Mouse (Mus musculus) lung, embryonic 15.5 days (tissue): ENCODE measurements at regions not wholly inside any gene's neighbourhood (a gene's known extent, or its start where the extent isn't known, plus 50 kb on each side); places are given as distances from the start of the nearest gene placed in this dataset.

Experiments
- ATAC-seq: fragments of 200-750 bp; cut with Nextera tagmentation; 2 replicates; pipeline ENCODE4 v1.8.0; 2017; ENCODE audit warnings: moderate number of reproducible peaks, borderline replicate concordance; ENCODE audit not compliant: low FRiP score, low TSS enrichment; ENCODE audit errors: extremely low read depth
- H3K27ac ChIP-seq: fragments of 300-500 bp; sonication (generic); 2 replicates; pipeline ENCODE4 v1.5.1; 2015; ENCODE audit warnings: moderate library complexity, mild to moderate bottlenecking, inconsistent platforms
- H3K27me3 ChIP-seq: fragments of 300-500 bp; sonication (generic); 2 replicates; pipeline ENCODE4 v1.6.1; 2015; ENCODE audit warnings: inconsistent platforms
- H3K36me3 ChIP-seq: fragments of 300-500 bp; sonication (generic); 2 replicates; pipeline ENCODE4 v1.6.1; 2015; ENCODE audit warnings: inconsistent platforms
- H3K4me1 ChIP-seq: fragments of 300-500 bp; sonication (generic); 2 replicates; pipeline ENCODE4 v1.6.1; 2015; ENCODE audit warnings: inconsistent platforms
- H3K4me2 ChIP-seq: fragments of 300-500 bp; sonication (generic); 2 replicates; pipeline ENCODE4 v1.6.1; 2015; ENCODE audit warnings: inconsistent platforms, mild to moderate bottlenecking, moderate library complexity
- H3K4me3 ChIP-seq: fragments of 300-500 bp; sonication (generic); 2 replicates; pipeline ENCODE4 v1.5.1; 2015; ENCODE audit warnings: mild to moderate bottlenecking, inconsistent platforms
- H3K9ac ChIP-seq: fragments of 300-500 bp; sonication (generic); 2 replicates; pipeline ENCODE4 v1.6.1; 2015; ENCODE audit warnings: inconsistent platforms
- H3K9me3 ChIP-seq: fragments of 300-500 bp; sonication (generic); 2 replicates; pipeline ENCODE4 v1.6.1; 2016; ENCODE audit warnings: inconsistent platforms
- WGBS: fragments of 180-500 bp; shearing (Covaris S2); methylation state at CpG from one replicate; pipeline ENCODE4 v1.1.7; 2015; 5-methylcytosine and 5-hydroxymethylcytosine counted together

DNA sequence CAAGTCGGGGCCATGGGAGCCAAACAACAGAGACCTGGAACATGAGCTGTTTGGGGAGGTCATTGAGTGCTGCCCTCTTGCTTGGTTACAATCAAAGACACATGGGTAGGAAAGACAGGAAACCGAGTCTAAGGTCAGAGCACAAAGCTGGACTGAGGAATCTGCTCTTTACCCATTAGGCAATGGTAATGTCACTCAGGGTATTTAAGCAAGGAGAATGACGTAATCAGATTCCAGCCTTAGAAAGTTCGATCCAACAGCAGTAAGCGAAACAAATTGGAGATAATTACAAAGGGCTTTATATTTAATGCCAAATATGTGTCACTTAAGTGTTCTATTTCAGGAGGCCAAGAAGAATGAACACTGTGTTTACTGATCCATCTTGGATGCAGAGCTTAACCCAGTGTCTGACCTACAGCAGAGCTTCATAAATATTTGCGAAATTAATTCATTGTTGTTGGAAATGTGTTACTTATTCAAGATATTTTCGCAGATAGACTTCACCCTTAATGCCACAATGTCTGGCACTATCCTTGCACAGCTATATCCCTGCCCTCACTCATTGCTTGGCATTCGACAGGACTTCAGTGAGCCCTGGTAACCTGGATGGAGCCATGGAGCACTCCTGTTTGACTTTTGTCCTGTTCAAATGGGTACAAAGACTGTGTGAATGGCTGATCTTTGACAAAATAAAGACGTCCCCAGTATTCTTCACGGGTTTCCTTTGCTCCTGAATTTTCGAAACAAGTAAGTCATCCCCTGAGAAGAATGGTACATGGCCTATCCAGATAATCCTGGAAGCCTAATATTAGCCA lies 56.2 kb upstream of the Ptgfr start:
- ATAC-seq, result peak; percentile 36; the same call in 1 of the 2 replicates
- 50% methylated on average over 11 of the region's 11 CpGs for WGBS
- no peaks in the 10 kb centered on the region for H3K9me3 ChIP-seq
- H3K4me1 ChIP-seq, result peaks cover 31% of the 10 kb centered on the region
- H3K4me3 ChIP-seq, result no peak overlapping the region
- no peaks in the 10 kb centered on the region for H3K27me3 ChIP-seq
- peak overlapping the region; percentile 25; the same call in 1 of the 2 replicates for H3K27ac ChIP-seq
- H3K36me3 ChIP-seq, result no peaks in the 10 kb centered on the region
- H3K4me2 ChIP-seq, result no peak overlapping the region
- no peak overlapping the region for H3K9ac ChIP-seq

DNA sequence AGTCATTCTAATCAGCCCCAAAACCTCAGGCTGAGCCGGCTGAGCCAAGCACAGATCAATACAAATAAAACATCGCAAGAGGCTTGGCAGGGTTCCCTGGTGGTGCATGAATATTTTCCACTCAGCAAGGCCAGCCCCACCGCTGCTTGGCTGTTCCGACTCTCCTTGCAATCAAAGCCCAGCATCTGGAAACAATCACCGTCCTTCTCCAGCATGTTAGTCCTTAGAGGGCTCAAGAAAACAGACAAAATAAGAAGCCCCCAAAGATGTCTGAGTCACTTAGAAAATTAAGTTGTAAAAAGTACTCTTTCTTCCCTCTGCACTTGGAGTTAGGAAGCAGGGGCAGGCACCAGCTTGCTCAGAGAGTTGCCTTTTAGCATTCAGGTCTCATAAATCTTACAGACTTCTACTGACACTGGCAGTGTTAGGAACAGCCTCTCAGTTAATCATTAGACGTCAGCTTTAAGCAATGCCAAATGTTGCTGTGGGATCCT lies 54.4 kb upstream of the Ptgfr start:
- Histone ChIP-seq H3K4me2 (no peak overlapping the region), H3K36me3 (no peaks in the 10 kb centered on the region), H3K9me3 (no peaks in the 10 kb centered on the region), H3K27ac (peak overlapping the region; percentile 53), H3K4me3 (no peak overlapping the region), H3K27me3 (no peaks in the 10 kb centered on the region), H3K9ac (no peak overlapping the region), H3K4me1 (peaks cover 31% of the 10 kb centered on the region)
- peak; percentile 74; the same call in 1 of the 2 replicates for ATAC-seq
- WGBS, result 11% methylated on average over 6 of the region's 6 CpGs

DNA sequence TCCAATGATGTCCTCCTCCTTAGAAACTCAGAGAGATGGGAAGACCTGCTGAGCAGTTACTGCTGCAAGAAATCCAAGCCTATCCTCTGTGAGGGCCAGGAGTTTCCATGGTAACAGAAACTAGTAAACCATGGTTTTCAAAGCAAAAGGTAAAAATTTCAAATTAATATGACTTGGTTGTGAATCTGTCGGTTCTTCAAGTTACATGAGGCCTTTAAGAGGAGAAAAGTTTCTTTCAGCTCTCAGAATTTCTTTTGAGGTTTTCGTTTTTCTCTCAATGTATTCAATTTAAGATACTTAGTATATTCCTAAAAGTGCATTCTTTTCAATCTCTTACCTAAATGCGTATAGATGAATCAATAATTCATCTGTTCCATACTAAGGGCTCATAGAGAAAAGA lies 53.9 kb upstream of the Ptgfr start:
- Histone ChIP-seq H3K4me3 (no peak overlapping the region), H3K36me3 (no peaks in the 10 kb centered on the region), H3K27ac (peak overlapping the region; percentile 53; the same call in 1 of the 2 replicates), H3K4me1 (peaks cover 31% of the 10 kb centered on the region), H3K9ac (no peak overlapping the region), H3K27me3 (no peaks in the 10 kb centered on the region), H3K4me2 (no peak overlapping the region), H3K9me3 (no peaks in the 10 kb centered on the region)
- ATAC-seq, result no peak
- WGBS, result 58% methylated on average over 3 of the region's 3 CpGs

DNA sequence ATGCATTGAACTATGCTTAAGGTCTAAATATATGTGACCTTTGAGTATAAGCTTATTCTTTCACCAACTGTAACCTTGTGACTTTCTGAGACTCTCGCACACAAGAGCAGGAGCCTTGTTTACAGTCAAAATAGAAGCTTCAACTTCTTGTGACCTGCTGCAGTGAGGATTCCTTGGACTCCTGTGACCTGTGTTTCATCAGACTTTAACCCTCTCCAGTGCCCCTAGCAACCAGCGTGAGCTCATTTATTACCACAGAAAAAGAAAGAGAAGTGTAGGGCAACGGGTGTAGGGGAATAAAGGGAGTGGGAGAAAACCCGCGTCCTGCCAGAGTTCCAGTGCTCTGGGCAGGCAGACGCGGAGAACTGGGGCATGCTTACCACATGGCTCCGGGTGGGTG lies 52.3 kb upstream of the Ptgfr start:
- no peak overlapping the region for H3K9ac ChIP-seq
- peaks cover 23% of the 10 kb centered on the region for H3K4me1 ChIP-seq
- no peaks in the 10 kb centered on the region for H3K36me3 ChIP-seq
- H3K27ac ChIP-seq, result no peak overlapping the region
- no peaks in the 10 kb centered on the region for H3K9me3 ChIP-seq
- WGBS, result 62% methylated on average over 8 of the region's 8 CpGs
- no peaks in the 10 kb centered on the region for H3K27me3 ChIP-seq
- H3K4me3 ChIP-seq, result no peak overlapping the region
- H3K4me2 ChIP-seq, result no peak overlapping the region
- ATAC-seq, result no peak
